Mouse (Mus musculus) midbrain, embryonic 14.5 days (tissue): ENCODE data around the gene Efcab12. TPM values are rescaled to one million over a fixed set of nuclear protein-coding genes. Genes with fewer than 3 reads are reported as not detected.

Experiments used
- ATAC-seq: fragments of 200-750 bp; cut with Nextera tagmentation; 2 replicates; pipeline ENCODE4 v1.8.0; 2017; ENCODE audit warnings: moderate number of reproducible peaks, moderate library complexity; ENCODE audit not compliant: low FRiP score, low TSS enrichment
- DNase-seq: peaks from one replicate; pipeline ENCODE4 v3.0.0-alpha.2; 2015
- H3K27ac ChIP-seq: fragments of 300-500 bp; sonication (generic); replicated peaks from 2 replicates; pipeline ENCODE4 v1.5.1; 2014; ENCODE audit warnings: mild to moderate bottlenecking, low read depth, low read length, moderate library complexity
- H3K27me3 ChIP-seq: fragments of 300-500 bp; sonication (generic); 2 replicates; pipeline ENCODE4 v1.6.1; 2014; ENCODE audit warnings: low read length, control low read depth, mixed read lengths; ENCODE audit not compliant: control insufficient read depth, insufficient read depth
- H3K36me3 ChIP-seq: fragments of 300-500 bp; sonication (generic); 2 replicates; pipeline ENCODE4 v1.6.1; 2014; ENCODE audit warnings: low read length, control low read depth; ENCODE audit not compliant: control insufficient read depth, insufficient read depth
- H3K4me1 ChIP-seq: fragments of 300-500 bp; sonication (generic); 2 replicates; pipeline ENCODE4 v1.6.1; 2014; ENCODE audit warnings: mild to moderate bottlenecking, antibody characterized with exemption, low read length, control low read depth; ENCODE audit not compliant: control insufficient read depth, insufficient read depth
- H3K4me2 ChIP-seq: fragments of 300-500 bp; sonication (generic); 2 replicates; pipeline ENCODE4 v1.6.1; 2014; ENCODE audit warnings: mild to moderate bottlenecking, low read length, moderate library complexity
- H3K4me3 ChIP-seq: fragments of 300-500 bp; sonication (generic); replicated peaks from 2 replicates; pipeline ENCODE4 v1.5.1; 2014; ENCODE audit warnings: low read depth, low read length
- H3K9ac ChIP-seq: fragments of 300-500 bp; sonication (generic); replicated peaks from 2 replicates; pipeline ENCODE4 v1.6.1; 2014; ENCODE audit warnings: mild to moderate bottlenecking, low read length, moderate library complexity
- H3K9me3 ChIP-seq: fragments of 300-500 bp; sonication (generic); 2 replicates; pipeline ENCODE4 v1.6.1; 2016; ENCODE audit warnings: low read length, control low read depth, mixed read lengths; ENCODE audit not compliant: control insufficient read depth
- WGBS: fragments of 180-500 bp; shearing (Covaris S2); extraction: QIAGEN DNeasy Blood & Tissue Kit; methylation state at CpG from one replicate; pipeline ENCODE4 v1.1.7; 2014; 5-methylcytosine and 5-hydroxymethylcytosine counted together
- polyA plus RNA-seq: library from polyadenylated mRNA; unstranded; fragments of >200 nt; fragmentation: Nextera tagmentation; extraction: Ambion mirVana; gene quantifications from 2 replicates; pipeline ENCODE4 v1.2.1, GENCODE M21; 2014

The Efcab12 gene
- polyA plus RNA-seq, 1 experiment from 2014 or later, result 2.5 TPM

- Histone ChIP-seq H3K36me3 (peaks cover 36% of the 10 kb centered on the region), H3K27ac (peak within 1 kb of the TSS; percentile 96), H3K4me3 (peak within 1 kb of the TSS; percentile 95), H3K9ac (peak within 1 kb of the TSS; percentile 96), H3K9me3 (no peaks in the 10 kb centered on the region), H3K4me1 (peaks cover 13% of the 10 kb centered on the region), H3K4me2 (peak within 1 kb of the TSS; percentile 85), H3K27me3 (no peaks in the 10 kb centered on the region)
- under 1% methylated on average over 46 of the region's 47 CpGs for WGBS
- ATAC-seq (peak; percentile 83), DNase-seq (peak; percentile 95)
Observed at GRCm38 (mm10) chr6:115808488-115809231, 29.6 kb downstream of the Efcab12 start, which contains the start of gene Rpl32. Rpl32 (minus strand) TSS chr6:115808747.

GRCm38 (mm10) chr6:115808196-115808487 lies 30.1 kb downstream of the Efcab12 start:
- under 1% methylated on average over 22 of the region's 22 CpGs for WGBS
- ATAC-seq, result no peak
- peaks cover 41% of the 10 kb centered on the region for H3K36me3 ChIP-seq

GRCm38 (mm10) chr6:115807464-115808195 lies 30.6 kb downstream of the Efcab12 start:
- ATAC-seq (no peak), DNase-seq (peak; percentile 32)
- Histone ChIP-seq H3K4me3 (peak overlapping the region; percentile 95), H3K4me1 (peaks cover 13% of the 10 kb centered on the region), H3K9ac (peak overlapping the region; percentile 96), H3K36me3 (peaks cover 47% of the 10 kb centered on the region), H3K27me3 (no peaks in the 10 kb centered on the region), H3K4me2 (peak overlapping the region; percentile 85), H3K27ac (peak overlapping the region; percentile 96), H3K9me3 (no peaks in the 10 kb centered on the region)
- 3% methylated on average over 15 of the region's 15 CpGs for WGBS

More at GRCm38 (mm10) chr6:115808196-115808487, 30.1 kb downstream of the Efcab12 start:
- Histone ChIP-seq H3K9me3 (no peaks in the 10 kb centered on the region), H3K4me1 (peaks cover 13% of the 10 kb centered on the region), H3K27me3 (no peaks in the 10 kb centered on the region), H3K9ac (peak overlapping the region; percentile 96), H3K27ac (peak overlapping the region; percentile 96), H3K4me2 (peak overlapping the region; percentile 85), H3K4me3 (peak overlapping the region; percentile 95)
- no peak for DNase-seq

- WGBS, result 68% methylated on average over 10 of the region's 10 CpGs
- Histone ChIP-seq H3K9me3 (no peaks in the 10 kb centered on the region), H3K4me2 (no peak overlapping the region), H3K36me3 (peaks cover 76% of the 10 kb centered on the region), H3K4me3 (no peak overlapping the region), H3K27me3 (no peaks in the 10 kb centered on the region), H3K4me1 (peaks cover 13% of the 10 kb centered on the region), H3K9ac (no peak overlapping the region), H3K27ac (no peak overlapping the region)
- ATAC-seq (no peak), DNase-seq (no peak)
Observed at GRCm38 (mm10) chr6:115804432-115805192, 33.6 kb downstream of the Efcab12 start.

- peak; percentile 38; the same call in 1 of the 2 replicates for ATAC-seq
- no peak overlapping the region for H3K4me2 ChIP-seq
- no peaks in the 10 kb centered on the region for H3K27me3 ChIP-seq
- H3K9ac ChIP-seq, result no peak overlapping the region
- H3K36me3 ChIP-seq, result peaks cover 84% of the 10 kb centered on the region
- peaks cover 13% of the 10 kb centered on the region for H3K4me1 ChIP-seq
- 50% methylated on average over 16 of the region's 16 CpGs for WGBS
- H3K9me3 ChIP-seq, result no peaks in the 10 kb centered on the region
- no peak overlapping the region for H3K27ac ChIP-seq
- DNase-seq, result peak; percentile 78
- H3K4me3 ChIP-seq, result no peak overlapping the region
Observed at GRCm38 (mm10) chr6:115803541-115804382, 34.5 kb downstream of the Efcab12 start.

GRCm38 (mm10) chr6:115801811-115802210 lies 36.4 kb downstream of the Efcab12 start:
- H3K4me2 ChIP-seq, result no peak overlapping the region
- ATAC-seq, result no peak

GRCm38 (mm10) chr6:115792691-115793215 lies 45.5 kb downstream of the Efcab12 start:
- no peak overlapping the region for H3K27ac ChIP-seq
- H3K27me3 ChIP-seq, result no peaks in the 10 kb centered on the region
- no peak overlapping the region for H3K9ac ChIP-seq
- DNase-seq (no peak), ATAC-seq (no peak)
- H3K4me3 ChIP-seq, result no peak overlapping the region
- no peaks in the 10 kb centered on the region for H3K4me1 ChIP-seq
- H3K9me3 ChIP-seq, result no peaks in the 10 kb centered on the region
- peaks cover 95% of the 10 kb centered on the region for H3K36me3 ChIP-seq
- WGBS, result 94% methylated on average over 21 of the region's 21 CpGs
- no peak overlapping the region for H3K4me2 ChIP-seq

More at GRCm38 (mm10) chr6:115801811-115802210, 36.4 kb downstream of the Efcab12 start:
- no peak for DNase-seq
- H3K9ac ChIP-seq, result no peak overlapping the region
- WGBS, result 97% methylated on average over 3 of the region's 3 CpGs
- H3K27me3 ChIP-seq, result no peaks in the 10 kb centered on the region
- no peaks in the 10 kb centered on the region for H3K9me3 ChIP-seq
- no peak overlapping the region for H3K27ac ChIP-seq
- peaks cover 99% of the 10 kb centered on the region for H3K36me3 ChIP-seq
- H3K4me1 ChIP-seq, result peaks cover 5% of the 10 kb centered on the region
- no peak overlapping the region for H3K4me3 ChIP-seq
